Mouse (Mus musculus) lung, embryonic 16.5 days (tissue): ENCODE data around the gene Gkn1. TPM values are rescaled to one million over a fixed set of nuclear protein-coding genes. Genes with fewer than 3 reads are reported as not detected.

Source experiments
- ATAC-seq: fragments of 200-750 bp; cut with Nextera tagmentation; 2 replicates; pipeline ENCODE4 v1.8.0; 2017; ENCODE audit warnings: low read depth, mild to moderate bottlenecking, moderate library complexity
- H3K27ac ChIP-seq: fragments of 300-500 bp; sonication (generic); 2 replicates; pipeline ENCODE4 v1.5.1; 2014; ENCODE audit warnings: mild to moderate bottlenecking, control low read depth, low read length
- H3K27me3 ChIP-seq: fragments of 300-500 bp; sonication (generic); 2 replicates; pipeline ENCODE4 v1.6.1; 2014; ENCODE audit warnings: low read depth, low read length, mixed read lengths; ENCODE audit not compliant: control insufficient read depth, insufficient read depth
- H3K36me3 ChIP-seq: fragments of 300-500 bp; sonication (generic); 2 replicates; pipeline ENCODE4 v1.6.1; 2014; ENCODE audit warnings: low read length; ENCODE audit not compliant: control insufficient read depth, insufficient read depth
- H3K4me1 ChIP-seq: fragments of 300-500 bp; sonication (generic); replicated peaks from 2 replicates; pipeline ENCODE4 v1.6.1; 2014; ENCODE audit warnings: low read length, mixed read lengths; ENCODE audit not compliant: control insufficient read depth, insufficient read depth
- H3K4me2 ChIP-seq: fragments of 300-500 bp; sonication (generic); 2 replicates; pipeline ENCODE4 v1.6.1; 2014; ENCODE audit warnings: low read depth, low read length, control low read depth
- H3K4me3 ChIP-seq: fragments of 300-500 bp; sonication (generic); 2 replicates; pipeline ENCODE4 v1.5.1; 2014; ENCODE audit warnings: mild to moderate bottlenecking, low read length, control low read depth
- H3K9ac ChIP-seq: fragments of 300-500 bp; sonication (generic); 2 replicates; pipeline ENCODE4 v1.6.1; 2014; ENCODE audit warnings: low read length, control low read depth
- H3K9me3 ChIP-seq: fragments of 300-500 bp; sonication (generic); 2 replicates; pipeline ENCODE4 v1.6.1; 2016; ENCODE audit warnings: low read length; ENCODE audit not compliant: control insufficient read depth
- WGBS: fragments of 180-500 bp; shearing (Covaris S2); extraction: QIAGEN DNeasy Blood & Tissue Kit; methylation state at CpG from one replicate; pipeline ENCODE4 v1.1.7; 2014; 5-methylcytosine and 5-hydroxymethylcytosine counted together
- polyA plus RNA-seq: library from polyadenylated mRNA; unstranded; fragments of >200 nt; fragmentation: Nextera tagmentation; extraction: Ambion mirVana; gene quantifications from 2 replicates; pipeline ENCODE4 v1.2.1, GENCODE M21; 2015

Gene Gkn1
- polyA plus RNA-seq, 1 experiment from 2014 or later, result not detected

DNA sequence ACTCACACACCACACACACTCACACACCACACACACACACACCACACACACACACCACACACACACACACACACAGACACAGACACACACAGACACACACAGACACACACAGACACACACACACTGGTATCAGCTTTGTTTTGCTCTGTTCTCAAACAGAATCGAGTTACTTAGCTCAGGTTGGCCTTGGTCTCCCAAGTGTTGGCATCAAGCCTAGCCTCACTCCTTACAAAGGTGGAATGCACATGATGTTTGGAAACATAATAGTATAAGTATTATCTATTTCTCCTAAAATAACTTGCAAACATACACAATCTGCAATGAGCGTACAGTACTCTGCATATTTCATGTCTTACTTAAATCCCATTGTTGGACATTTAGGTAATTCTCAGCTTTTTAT lies 18.4 kb downstream of the Gkn1 start:
- Histone ChIP-seq H3K9me3 (no peaks in the 10 kb centered on the region), H3K4me2 (peak overlapping the region; percentile 68), H3K4me1 (peaks cover 45% of the 10 kb centered on the region), H3K9ac (no peak overlapping the region), H3K36me3 (no peaks in the 10 kb centered on the region), H3K4me3 (peak overlapping the region; percentile 13), H3K27me3 (no peaks in the 10 kb centered on the region), H3K27ac (no peak overlapping the region)
- WGBS, result 29% methylated on average over 2 of the region's 2 CpGs
- no peak for ATAC-seq

DNA sequence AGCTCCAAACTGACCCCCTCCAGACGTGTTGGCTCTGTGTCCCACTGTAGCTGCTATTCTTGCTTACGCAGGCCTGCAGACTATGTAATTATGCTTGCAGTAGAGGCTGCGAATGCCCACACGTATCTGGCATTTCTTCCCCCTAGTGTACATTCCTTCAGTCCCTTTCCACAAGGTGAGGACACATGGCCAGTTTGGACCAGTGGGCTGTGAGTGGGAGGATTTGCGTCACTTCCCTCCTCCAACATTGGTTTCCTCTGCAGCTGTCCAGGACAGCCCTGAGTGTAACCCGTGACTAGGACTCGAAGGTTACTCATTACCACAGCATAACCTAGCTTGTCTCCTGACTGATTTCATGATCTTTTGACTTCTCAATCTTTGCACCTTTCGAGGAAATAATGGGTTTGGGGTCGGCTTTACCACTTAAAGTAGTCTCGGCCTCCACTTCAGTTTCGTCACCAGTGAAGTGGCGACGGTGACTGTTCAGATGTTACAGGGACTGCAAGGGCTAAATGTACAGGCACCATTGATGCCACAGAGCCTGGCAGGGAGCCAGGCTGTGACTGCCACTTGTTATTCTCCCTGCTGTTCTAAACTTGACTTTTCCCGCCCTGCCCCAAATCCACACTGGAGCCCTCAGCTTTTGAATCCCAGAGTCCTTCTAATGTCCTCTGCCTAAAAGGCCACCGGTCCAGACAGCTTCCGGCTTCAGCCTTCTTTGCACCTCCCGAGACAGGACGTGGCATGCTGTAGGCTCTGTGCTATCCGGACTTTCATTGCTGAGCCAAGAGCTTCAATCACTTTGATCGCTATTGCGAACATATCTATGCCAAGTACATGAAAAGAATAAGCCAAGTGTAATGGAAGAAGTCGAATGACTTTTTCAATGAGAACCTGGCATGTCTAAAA lies 22.2 kb downstream of the Gkn1 start:
- H3K9me3 ChIP-seq, result no peaks in the 10 kb centered on the region
- no peaks in the 10 kb centered on the region for H3K27me3 ChIP-seq
- peak overlapping the region; percentile 19; the same call in 1 of the 2 replicates for H3K27ac ChIP-seq
- no peak overlapping the region for H3K4me3 ChIP-seq
- peak; percentile 45 for ATAC-seq
- H3K4me1 ChIP-seq, result peaks cover 34% of the 10 kb centered on the region
- H3K4me2 ChIP-seq, result no peak overlapping the region
- WGBS, result 59% methylated on average over 22 of the region's 22 CpGs
- no peaks in the 10 kb centered on the region for H3K36me3 ChIP-seq
- H3K9ac ChIP-seq, result no peak overlapping the region

DNA sequence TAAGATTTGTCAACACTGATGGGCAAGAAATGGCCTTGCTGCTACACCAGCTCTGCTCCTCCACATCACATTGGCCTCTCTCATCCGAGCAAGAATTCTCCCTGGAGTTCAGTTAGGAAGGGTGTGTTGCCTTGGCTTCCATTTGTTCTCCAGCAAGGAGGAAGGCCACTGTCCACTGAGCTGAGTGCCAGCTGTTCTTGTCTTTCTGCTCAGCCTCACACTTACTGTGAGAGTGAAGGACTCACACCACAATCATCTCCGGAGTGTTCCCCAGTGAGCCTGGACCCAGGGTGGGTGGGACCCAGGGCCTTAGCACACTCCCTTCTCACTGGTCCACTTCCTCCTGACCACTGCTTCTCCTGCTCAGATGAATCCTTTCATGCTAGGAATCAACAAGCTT lies 23.8 kb downstream of the Gkn1 start:
- 76% methylated on average over 2 of the region's 2 CpGs for WGBS
- ATAC-seq, result no peak
- H3K36me3 ChIP-seq, result no peaks in the 10 kb centered on the region
- no peaks in the 10 kb centered on the region for H3K27me3 ChIP-seq
- peaks cover 31% of the 10 kb centered on the region for H3K4me1 ChIP-seq
- H3K4me3 ChIP-seq, result no peak overlapping the region
- H3K9ac ChIP-seq, result no peak overlapping the region
- no peaks in the 10 kb centered on the region for H3K9me3 ChIP-seq
- no peak overlapping the region for H3K27ac ChIP-seq
- H3K4me2 ChIP-seq, result no peak overlapping the region

DNA sequence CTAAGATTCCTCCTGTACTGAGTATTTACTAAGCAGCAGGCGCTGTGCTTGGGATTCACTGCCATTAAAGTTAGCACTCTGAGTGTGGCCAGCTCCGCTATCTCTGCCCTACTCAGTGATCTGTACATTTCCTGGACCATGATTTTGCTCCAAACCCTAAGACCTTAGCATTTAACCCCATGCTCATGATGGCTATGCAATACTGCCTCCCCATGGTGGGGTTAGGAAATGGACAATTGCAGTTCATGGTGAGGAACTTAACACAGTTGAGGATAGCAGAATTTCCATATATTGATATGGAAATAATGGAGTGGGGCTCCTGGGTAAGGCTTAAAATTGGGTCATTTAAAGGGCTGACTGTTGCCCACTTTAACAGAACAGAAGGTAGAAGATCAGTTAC lies 27.4 kb downstream of the Gkn1 start:
- Histone ChIP-seq H3K9ac (no peak overlapping the region), H3K4me2 (no peak overlapping the region), H3K4me1 (peaks cover 8% of the 10 kb centered on the region), H3K27me3 (no peaks in the 10 kb centered on the region), H3K4me3 (no peak overlapping the region), H3K9me3 (no peaks in the 10 kb centered on the region), H3K36me3 (no peaks in the 10 kb centered on the region), H3K27ac (no peak overlapping the region)
- WGBS, result 89% methylated on average over 2 of the region's 2 CpGs
- ATAC-seq, result no peak

DNA sequence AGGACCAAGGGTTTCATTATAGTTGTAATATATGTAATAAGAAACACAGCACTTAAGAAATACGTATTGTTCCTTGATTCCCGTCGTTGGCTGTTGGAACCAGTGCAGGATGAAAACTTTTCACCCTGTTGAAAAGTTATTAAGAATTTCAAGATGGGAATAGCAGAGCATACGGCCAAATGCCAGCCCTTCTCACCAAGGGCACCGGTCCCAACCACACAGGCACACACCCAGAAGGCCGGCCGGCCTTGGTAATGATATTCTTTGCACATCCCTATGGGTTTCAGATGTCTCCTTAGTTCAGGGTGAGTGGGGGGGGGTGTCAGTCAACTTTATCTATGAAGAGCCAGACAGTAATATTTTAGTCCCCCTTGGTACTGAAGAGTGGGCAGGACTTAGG lies 32.1 kb downstream of the Gkn1 start:
- WGBS, result 87% methylated on average over 7 of the region's 7 CpGs

DNA sequence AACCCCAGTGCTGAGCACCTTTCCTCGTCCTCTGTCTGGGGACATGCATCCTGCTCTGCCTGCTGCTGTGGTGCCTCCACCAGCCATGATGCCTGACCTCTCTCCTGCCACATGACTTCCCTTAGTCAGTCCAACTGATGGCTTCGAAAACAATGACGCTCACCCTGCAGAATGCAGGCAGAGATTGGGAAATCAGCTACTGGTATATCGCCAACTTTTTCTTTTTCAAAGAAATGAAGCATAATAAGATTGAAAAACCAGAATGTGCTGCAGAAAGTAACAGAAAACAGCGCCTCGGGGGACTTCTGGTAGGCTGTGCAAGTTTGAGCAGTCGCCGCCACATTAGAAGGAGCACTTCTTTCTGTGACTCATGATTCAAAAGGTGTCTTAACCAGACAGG lies 33.8 kb downstream of the Gkn1 start:
- H3K27ac ChIP-seq, result peak overlapping the region; percentile 45; the same call in 1 of the 2 replicates
- 67% methylated on average over 8 of the region's 8 CpGs for WGBS
- peak; percentile 84 for ATAC-seq

More for the DNA sequence above, 32.1 kb downstream of the Gkn1 start:
- H3K27ac ChIP-seq, result no peak overlapping the region
- H3K27me3 ChIP-seq, result no peaks in the 10 kb centered on the region
- no peaks in the 10 kb centered on the region for H3K36me3 ChIP-seq
- H3K4me1 ChIP-seq, result peaks cover 2% of the 10 kb centered on the region; the same call in 1 of the 2 replicates
- no peak overlapping the region for H3K9ac ChIP-seq
- H3K4me3 ChIP-seq, result no peak overlapping the region
- H3K4me2 ChIP-seq, result no peak overlapping the region
- ATAC-seq, result no peak
- no peaks in the 10 kb centered on the region for H3K9me3 ChIP-seq

DNA sequence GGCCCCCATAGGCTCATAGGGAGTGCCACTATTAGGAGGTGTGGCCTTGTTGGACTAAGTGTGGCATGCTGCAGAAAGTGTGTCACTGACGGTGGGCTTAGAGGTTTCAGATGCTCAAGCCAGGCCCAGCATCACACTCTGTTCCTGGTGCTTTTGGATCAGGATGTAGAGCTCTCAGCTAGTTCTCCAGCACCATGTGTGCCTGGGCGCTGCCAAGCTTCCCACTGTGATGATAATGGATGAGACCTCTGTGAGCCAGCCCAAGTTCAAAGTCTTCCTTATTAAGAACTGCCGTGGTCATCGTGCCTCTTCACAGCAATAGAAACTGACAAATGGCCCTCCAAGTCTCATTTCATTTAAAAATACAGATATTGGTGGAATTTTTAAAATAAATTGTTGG lies 38.0 kb downstream of the Gkn1 start:
- Histone ChIP-seq H3K27me3 (no peaks in the 10 kb centered on the region), H3K9ac (no peak overlapping the region), H3K4me2 (no peak overlapping the region), H3K36me3 (peaks cover 20% of the 10 kb centered on the region), H3K27ac (no peak overlapping the region), H3K9me3 (no peaks in the 10 kb centered on the region), H3K4me1 (no peaks in the 10 kb centered on the region; the same call in 1 of the 2 replicates), H3K4me3 (no peak overlapping the region)
- no peak for ATAC-seq
- WGBS, result 69% methylated on average over 4 of the region's 4 CpGs

More for the DNA sequence above, 33.8 kb downstream of the Gkn1 start:
- H3K4me2 ChIP-seq, result no peak overlapping the region
- H3K36me3 ChIP-seq, result no peaks in the 10 kb centered on the region
- no peaks in the 10 kb centered on the region for H3K27me3 ChIP-seq
- H3K9ac ChIP-seq, result no peak overlapping the region
- H3K4me3 ChIP-seq, result no peak overlapping the region
- no peaks in the 10 kb centered on the region for H3K9me3 ChIP-seq
- no peaks in the 10 kb centered on the region; the same call in 1 of the 2 replicates for H3K4me1 ChIP-seq

DNA sequence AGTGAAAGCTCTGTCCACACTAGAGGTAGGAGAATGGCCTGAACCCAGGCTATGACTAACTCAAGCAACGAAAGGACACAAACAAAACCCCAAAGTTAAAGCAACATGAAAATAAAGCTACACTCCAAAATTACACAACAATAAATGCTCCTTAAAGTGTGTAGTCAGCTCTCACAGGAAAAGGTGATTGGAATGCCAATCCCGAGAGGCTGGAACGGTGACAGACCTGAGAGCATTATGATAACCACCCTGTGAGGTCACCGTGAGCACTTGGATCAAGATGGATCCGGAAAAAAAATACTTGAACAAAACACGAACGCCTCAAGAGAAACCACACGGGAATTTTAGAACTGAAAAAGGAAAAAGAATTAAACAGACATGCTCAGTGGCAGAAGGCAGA lies 46.3 kb downstream of the Gkn1 start:
- H3K4me2 ChIP-seq, result no peak overlapping the region
- no peaks in the 10 kb centered on the region for H3K9me3 ChIP-seq
- H3K4me1 ChIP-seq, result no peaks in the 10 kb centered on the region
- H3K4me3 ChIP-seq, result no peak overlapping the region
- no peaks in the 10 kb centered on the region for H3K27me3 ChIP-seq
- 76% methylated on average over 8 of the region's 8 CpGs for WGBS
- H3K27ac ChIP-seq, result no peak overlapping the region
- no peak for ATAC-seq
- H3K36me3 ChIP-seq, result peaks cover 10% of the 10 kb centered on the region; the same call in 1 of the 2 replicates
- H3K9ac ChIP-seq, result no peak overlapping the region

DNA sequence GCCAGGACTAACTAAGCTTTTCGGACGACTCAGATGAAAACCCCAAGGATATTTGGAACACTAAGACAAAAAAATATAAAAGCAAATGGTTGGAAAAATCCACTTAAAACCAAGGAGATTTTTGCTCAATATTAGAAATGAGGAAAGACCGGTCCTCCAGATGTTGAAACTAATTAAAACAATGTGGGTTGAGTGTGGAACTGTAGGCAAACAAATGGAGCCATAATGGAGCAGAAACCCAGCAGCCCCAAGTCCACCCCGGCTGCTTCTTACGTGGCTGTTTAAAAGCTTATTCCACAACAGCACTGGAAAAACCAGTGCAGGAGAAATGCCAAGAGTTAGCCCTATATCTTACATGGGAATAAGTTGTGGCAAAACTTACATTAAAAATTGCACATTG lies 48.0 kb downstream of the Gkn1 start:
- Histone ChIP-seq H3K36me3 (peaks cover 5% of the 10 kb centered on the region; the same call in 1 of the 2 replicates), H3K9me3 (no peaks in the 10 kb centered on the region), H3K9ac (no peak overlapping the region), H3K4me3 (no peak overlapping the region), H3K4me2 (no peak overlapping the region), H3K4me1 (no peaks in the 10 kb centered on the region), H3K27me3 (no peaks in the 10 kb centered on the region), H3K27ac (no peak overlapping the region)
- ATAC-seq, result no peak
- WGBS, result 70% methylated on average over 5 of the region's 5 CpGs
